Mouse (Mus musculus) kidney, postnatal 10 days (tissue): Measurements from ENCODE around the gene Ppox.

Experiments
- DNase-seq: peaks from one replicate; pipeline ENCODE4 v3.0.0; 2021; ENCODE audit warnings: mixed read lengths

The Ppox gene

GRCm38 (mm10) chr1:171265971-171266744 is 14.8 kb downstream of the Ppox start:
- no peak for DNase-seq

- peak; percentile 52 for DNase-seq
Measured at GRCm38 (mm10) chr1:171263666-171264461, 17.1 kb downstream of the Ppox start.

GRCm38 (mm10) chr1:171263185-171263611 is 17.8 kb downstream of the Ppox start:
- DNase-seq: peak; percentile 83

- peak; percentile 86 for DNase-seq
Measured at GRCm38 (mm10) chr1:171262594-171263130, 18.3 kb downstream of the Ppox start.

GRCm38 (mm10) chr1:171260316-171260715 is 20.7 kb downstream of the Ppox start:
- DNase-seq: no peak

GRCm38 (mm10) chr1:171258921-171259320 is 22.1 kb downstream of the Ppox start:
- DNase-seq: no peak

GRCm38 (mm10) chr1:171257781-171258180 is 23.2 kb downstream of the Ppox start:
- DNase-seq: no peak

- peak; percentile 81 for DNase-seq
Measured at GRCm38 (mm10) chr1:171256937-171257548, 23.9 kb downstream of the Ppox start.

- peak; percentile 58 for DNase-seq
Measured at GRCm38 (mm10) chr1:171256095-171256818, 24.7 kb downstream of the Ppox start.

GRCm38 (mm10) chr1:171252415-171252814 is 28.6 kb downstream of the Ppox start:
- no peak for DNase-seq

- DNase-seq: peak; percentile 76
Measured at GRCm38 (mm10) chr1:171251594-171252324, 29.2 kb downstream of the Ppox start.

- DNase-seq: peak; percentile 59
Measured at GRCm38 (mm10) chr1:171250680-171251593, 30.0 kb downstream of the Ppox start, which contains the start of gene Ndufs2. Ndufs2 (minus strand) TSS chr1:171251388.

- DNase-seq: peak; percentile 80
Measured at GRCm38 (mm10) chr1:171249913-171250600, 30.9 kb downstream of the Ppox start, which contains the start of gene Adamts4. Adamts4 (plus strand) TSS chr1:171250421.

- peak; percentile 42 for DNase-seq
Measured at GRCm38 (mm10) chr1:171248386-171249226, 32.4 kb downstream of the Ppox start.

- DNase-seq: peak; percentile 41
Measured at GRCm38 (mm10) chr1:171247916-171248315, 33.1 kb downstream of the Ppox start.

GRCm38 (mm10) chr1:171247453-171247841 is 33.5 kb downstream of the Ppox start:
- no peak for DNase-seq

- DNase-seq: peak; percentile 99
Measured at GRCm38 (mm10) chr1:171246709-171247452, 34.1 kb downstream of the Ppox start.

- no peak for DNase-seq
Measured at GRCm38 (mm10) chr1:171245353-171245752, 35.6 kb downstream of the Ppox start.
